Mouse (Mus musculus): Measurements from ENCODE around the gene Cdk6. TPM values are rescaled to one million over a fixed set of nuclear protein-coding genes. Genes with fewer than 3 reads are reported as not detected.
"Not testable (repeated sequence)": the region's sequence is repeated elsewhere in the genome, so short reads cannot be mapped to it uniquely, and the experiment has no call there.

The Cdk6 gene
- polyA plus RNA-seq, 1 experiment from 2014 or later, result 28.1 TPM

GRCm38 (mm10) chr5:3324116-3324515 is 17.2 kb upstream of the Cdk6 start:
- WGBS, result 57% methylated on average over 4 of the region's 4 CpGs
- no peak for ATAC-seq (ENCODE audit: extremely low read depth, insufficient number of reproducible peaks, low FRiP score, low TSS enrichment)
- Histone ChIP-seq H3K4me3 (no peak overlapping the region), H3K4me2 (no peak overlapping the region), H3K27me3 (replicated peaks) (no peaks in the 10 kb centered on the region), H3K9ac (no peak overlapping the region), H3K27ac (replicated peaks) (no peak overlapping the region), H3K9me3 (no peaks in the 10 kb centered on the region), H3K36me3 (no peaks in the 10 kb centered on the region), H3K4me1 (peaks cover 10% of the 10 kb centered on the region)

- H3K4me1 ChIP-seq, result peaks cover 10% of the 10 kb centered on the region
- H3K4me3 ChIP-seq, result no peak overlapping the region
- H3K27me3 ChIP-seq (replicated peaks), result no peaks in the 10 kb centered on the region
- H3K9ac ChIP-seq, result no peak overlapping the region
- H3K9me3 ChIP-seq, result no peaks in the 10 kb centered on the region
- H3K27ac ChIP-seq (replicated peaks), result no peak overlapping the region
- no peak for ATAC-seq (ENCODE audit: extremely low read depth, insufficient number of reproducible peaks, low FRiP score, low TSS enrichment)
- no peak overlapping the region for H3K4me2 ChIP-seq
- WGBS, result 44% methylated on average over 1 of the region's 1 CpGs
- H3K36me3 ChIP-seq, result no peaks in the 10 kb centered on the region
Measured at GRCm38 (mm10) chr5:3329361-3329760, 11.9 kb upstream of the Cdk6 start.

- Histone ChIP-seq H3K9ac (no peak overlapping the region), H3K27ac (replicated peaks) (no peak overlapping the region), H3K27me3 (replicated peaks) (no peaks in the 10 kb centered on the region), H3K4me2 (no peak overlapping the region), H3K9me3 (no peaks in the 10 kb centered on the region), H3K4me3 (no peak overlapping the region), H3K36me3 (no peaks in the 10 kb centered on the region), H3K4me1 (no peaks in the 10 kb centered on the region)
- ATAC-seq (ENCODE audit: extremely low read depth, insufficient number of reproducible peaks, low FRiP score, low TSS enrichment), result no peak
- WGBS, result 58% methylated on average over 3 of the region's 3 CpGs
Measured at GRCm38 (mm10) chr5:3330932-3331331, 10.4 kb upstream of the Cdk6 start.

- H3K4me2 ChIP-seq; H3K9me3 ChIP-seq; ATAC-seq (ENCODE audit: extremely low read depth, insufficient number of reproducible peaks, low FRiP score, low TSS enrichment); H3K4me1 ChIP-seq; H3K27ac ChIP-seq (replicated peaks); H3K4me3 ChIP-seq; H3K9ac ChIP-seq; H3K36me3 ChIP-seq; H3K27me3 ChIP-seq (replicated peaks): not testable (repeated sequence)
- WGBS, result 79% methylated on average over 4 of the region's 4 CpGs
Measured at GRCm38 (mm10) chr5:3333019-3333418, 8.3 kb upstream of the Cdk6 start.

- H3K4me1 ChIP-seq; H3K9me3 ChIP-seq; H3K36me3 ChIP-seq; H3K27me3 ChIP-seq (replicated peaks); ATAC-seq (ENCODE audit: extremely low read depth, insufficient number of reproducible peaks, low FRiP score, low TSS enrichment): not testable (repeated sequence)
- Histone ChIP-seq H3K27ac (replicated peaks) (peak overlapping the region; percentile 94), H3K4me3 (peak overlapping the region; percentile 86), H3K9ac (peak overlapping the region; percentile 91), H3K4me2 (peak overlapping the region; percentile 92)
- 4% methylated on average over 15 of the region's 15 CpGs for WGBS
Measured at GRCm38 (mm10) chr5:3340340-3341058, 786 bp upstream of the Cdk6 start.

GRCm38 (mm10) chr5:3341931-3342770 is 866 bp downstream of the Cdk6 start:
- WGBS, result under 1% methylated on average over 60 of the region's 60 CpGs
- Histone ChIP-seq H3K4me3 (peak overlapping the region; percentile 86), H3K9ac (peak overlapping the region; percentile 91), H3K27me3 (replicated peaks) (no peaks in the 10 kb centered on the region), H3K4me1 (peaks cover 6% of the 10 kb centered on the region), H3K4me2 (peak overlapping the region; percentile 92), H3K36me3 (peaks cover 7% of the 10 kb centered on the region), H3K9me3 (no peaks in the 10 kb centered on the region), H3K27ac (replicated peaks) (peak overlapping the region; percentile 94)
- ATAC-seq (ENCODE audit: extremely low read depth, insufficient number of reproducible peaks, low FRiP score, low TSS enrichment), result peak; percentile 20; the same call in 1 of the 2 replicates

- H3K9ac ChIP-seq, result peak overlapping the region; percentile 91
- no peaks in the 10 kb centered on the region for H3K9me3 ChIP-seq
- ATAC-seq (ENCODE audit: extremely low read depth, insufficient number of reproducible peaks, low FRiP score, low TSS enrichment), result peak; percentile 45; the same call in 1 of the 2 replicates
- peaks cover 6% of the 10 kb centered on the region for H3K4me1 ChIP-seq
- H3K4me3 ChIP-seq, result peak overlapping the region; percentile 86
- no peaks in the 10 kb centered on the region for H3K27me3 ChIP-seq (replicated peaks)
- peaks cover 11% of the 10 kb centered on the region for H3K36me3 ChIP-seq
- H3K4me2 ChIP-seq, result peak overlapping the region; percentile 92
- under 1% methylated on average over 46 of the region's 46 CpGs for WGBS
- peak overlapping the region; percentile 94 for H3K27ac ChIP-seq (replicated peaks)
Measured at GRCm38 (mm10) chr5:3342771-3343565, 1.7 kb downstream of the Cdk6 start.

- no peaks in the 10 kb centered on the region for H3K27me3 ChIP-seq (replicated peaks)
- peak overlapping the region; percentile 92 for H3K4me2 ChIP-seq
- ATAC-seq (ENCODE audit: extremely low read depth, insufficient number of reproducible peaks, low FRiP score, low TSS enrichment), result no peak
- H3K36me3 ChIP-seq, result peaks cover 17% of the 10 kb centered on the region
- no peaks in the 10 kb centered on the region for H3K9me3 ChIP-seq
- H3K4me1 ChIP-seq, result peaks cover 6% of the 10 kb centered on the region
- WGBS, result under 1% methylated on average over 37 of the region's 37 CpGs
- H3K27ac ChIP-seq (replicated peaks), result peak overlapping the region; percentile 94
- peak overlapping the region; percentile 86 for H3K4me3 ChIP-seq
- peak overlapping the region; percentile 91 for H3K9ac ChIP-seq
Measured at GRCm38 (mm10) chr5:3343566-3344080, 2.3 kb downstream of the Cdk6 start.

GRCm38 (mm10) chr5:3344081-3344631 is 2.9 kb downstream of the Cdk6 start:
- H3K4me1 ChIP-seq, result peaks cover 6% of the 10 kb centered on the region
- ATAC-seq (ENCODE audit: extremely low read depth, insufficient number of reproducible peaks, low FRiP score, low TSS enrichment), result no peak
- no peaks in the 10 kb centered on the region for H3K9me3 ChIP-seq
- no peaks in the 10 kb centered on the region for H3K27me3 ChIP-seq (replicated peaks)
- peak overlapping the region; percentile 91 for H3K9ac ChIP-seq
- H3K4me3 ChIP-seq, result peak overlapping the region; percentile 86
- H3K4me2 ChIP-seq, result peak overlapping the region; percentile 92
- peak overlapping the region; percentile 94 for H3K27ac ChIP-seq (replicated peaks)
- WGBS, result under 1% methylated on average over 56 of the region's 58 CpGs
- peaks cover 17% of the 10 kb centered on the region for H3K36me3 ChIP-seq

- Histone ChIP-seq H3K36me3 (peaks cover 17% of the 10 kb centered on the region), H3K4me2 (peak overlapping the region; percentile 92), H3K4me3 (peak overlapping the region; percentile 86; the same call in 1 of the 2 replicates)
- not testable (repeated sequence) for H3K9ac ChIP-seq; H3K27me3 ChIP-seq (replicated peaks); H3K27ac ChIP-seq (replicated peaks); H3K9me3 ChIP-seq; ATAC-seq (ENCODE audit: extremely low read depth, insufficient number of reproducible peaks, low FRiP score, low TSS enrichment); H3K4me1 ChIP-seq
- 59% methylated on average over 4 of the region's 4 CpGs for WGBS
Measured at GRCm38 (mm10) chr5:3345540-3345939, 4.3 kb downstream of the Cdk6 start.
